Mouse (Mus musculus) neural tube, embryonic 14.5 days (tissue): ENCODE measurements around the gene Dpy19l3. TPM values are rescaled to one million over a fixed set of nuclear protein-coding genes. Genes with fewer than 3 reads are reported as not detected.

Experiments used
- ATAC-seq: fragments of 200-750 bp; cut with Nextera tagmentation; 2 replicates; pipeline ENCODE4 v1.8.0; 2017; ENCODE audit warnings: low read depth, mild to moderate bottlenecking, moderate TSS enrichment, moderate library complexity
- H3K27ac ChIP-seq: fragments of 300-500 bp; sonication (generic); 2 replicates; pipeline ENCODE4 v1.5.1; 2014; ENCODE audit warnings: low read depth, mild to moderate bottlenecking, control low read depth, low read length, moderate library complexity, mixed read lengths
- H3K27me3 ChIP-seq: fragments of 300-500 bp; sonication (generic); 2 replicates; pipeline ENCODE4 v1.6.1; 2014; ENCODE audit warnings: low read length; ENCODE audit not compliant: control insufficient read depth, insufficient read depth
- H3K36me3 ChIP-seq: fragments of 300-500 bp; sonication (generic); 2 replicates; pipeline ENCODE4 v1.6.1; 2014; ENCODE audit warnings: low read length, mixed read lengths; ENCODE audit not compliant: control insufficient read depth, insufficient read depth
- H3K4me1 ChIP-seq: fragments of 300-500 bp; sonication (generic); 2 replicates; pipeline ENCODE4 v1.6.1; 2014; ENCODE audit warnings: low read length; ENCODE audit not compliant: control insufficient read depth, insufficient read depth
- H3K4me2 ChIP-seq: fragments of 300-500 bp; sonication (generic); 2 replicates; pipeline ENCODE4 v1.6.1; 2014; ENCODE audit warnings: mild to moderate bottlenecking, low read depth, low read length, control low read depth
- H3K4me3 ChIP-seq: fragments of 300-500 bp; sonication (generic); 2 replicates; pipeline ENCODE4 v1.5.1; 2014; ENCODE audit warnings: low read depth, low read length, control low read depth, mixed read lengths
- H3K9ac ChIP-seq: fragments of 300-500 bp; sonication (generic); replicated peaks from 2 replicates; pipeline ENCODE4 v1.6.1; 2014; ENCODE audit warnings: low read depth, mild to moderate bottlenecking, control low read depth, low read length, mixed read lengths
- H3K9me3 ChIP-seq: fragments of 300-500 bp; sonication (generic); 2 replicates; pipeline ENCODE4 v1.6.1; 2016; ENCODE audit warnings: low read length; ENCODE audit not compliant: control insufficient read depth
- WGBS: fragments of 180-500 bp; shearing (Covaris S2); extraction: QIAGEN DNeasy Blood & Tissue Kit; methylation state at CpG from one replicate; pipeline ENCODE4 v1.1.7; 2014; 5-methylcytosine and 5-hydroxymethylcytosine counted together
- polyA plus RNA-seq: library from polyadenylated mRNA; unstranded; fragments of >200 nt; fragmentation: Nextera tagmentation; extraction: Ambion mirVana; gene quantifications from 2 replicates; pipeline ENCODE4 v1.2.1, GENCODE M21; 2014

Gene Dpy19l3
- polyA plus RNA-seq, 1 experiment from 2014 or later = 62.2 TPM

- Histone ChIP-seq H3K4me1 (no peaks in the 10 kb centered on the region; the same call in 1 of the 2 replicates), H3K27me3 (no peaks in the 10 kb centered on the region), H3K9me3 (no peaks in the 10 kb centered on the region), H3K36me3 (no peaks in the 10 kb centered on the region), H3K27ac (no peak overlapping the region), H3K4me3 (no peak overlapping the region), H3K4me2 (no peak overlapping the region), H3K9ac (no peak overlapping the region)
- 44% methylated on average over 14 of the region's 14 CpGs for WGBS
- ATAC-seq = no peak
These were observed 2.5 kb upstream of the Dpy19l3 start for GRCm38 (mm10) chr7:35756510-35757440.

- Histone ChIP-seq H3K4me2 (peak overlapping the region; percentile 98), H3K36me3 (peaks cover under 1% of the 10 kb centered on the region; the same call in 1 of the 2 replicates), H3K4me1 (no peaks in the 10 kb centered on the region; the same call in 1 of the 2 replicates), H3K4me3 (peak overlapping the region; percentile 65), H3K9ac (peak overlapping the region; percentile 69), H3K27ac (peak overlapping the region; percentile 23), H3K27me3 (no peaks in the 10 kb centered on the region), H3K9me3 (no peaks in the 10 kb centered on the region)
- no peak for ATAC-seq
- WGBS = 72% methylated on average over 4 of the region's 4 CpGs
These were observed 573 bp upstream of the Dpy19l3 start for GRCm38 (mm10) chr7:35754886-35755168.

- H3K9ac ChIP-seq = peak overlapping the region; percentile 69
- H3K27me3 ChIP-seq = no peaks in the 10 kb centered on the region
- no peak overlapping the region for H3K27ac ChIP-seq
- H3K4me3 ChIP-seq = peak overlapping the region; percentile 65
- no peaks in the 10 kb centered on the region; the same call in 1 of the 2 replicates for H3K4me1 ChIP-seq
- WGBS = 7% methylated on average over 15 of the region's 15 CpGs
- H3K36me3 ChIP-seq = peaks cover 12% of the 10 kb centered on the region
- H3K9me3 ChIP-seq = no peaks in the 10 kb centered on the region
- peak overlapping the region; percentile 98 for H3K4me2 ChIP-seq
- ATAC-seq = peak; percentile 29; the same call in 1 of the 2 replicates
These were observed 778 bp downstream of the Dpy19l3 start for GRCm38 (mm10) chr7:35753319-35754032.

- ATAC-seq = no peak
These were observed 3.4 kb downstream of the Dpy19l3 start for GRCm38 (mm10) chr7:35750873-35751272.

GRCm38 (mm10) chr7:35747397-35747964 is 6.8 kb downstream of the Dpy19l3 start:
- Histone ChIP-seq H3K4me3 (no peak overlapping the region), H3K4me2 (no peak overlapping the region), H3K36me3 (peaks cover 26% of the 10 kb centered on the region), H3K27me3 (no peaks in the 10 kb centered on the region), H3K27ac (no peak overlapping the region), H3K9ac (no peak overlapping the region), H3K9me3 (no peaks in the 10 kb centered on the region), H3K4me1 (no peaks in the 10 kb centered on the region)
- no peak for ATAC-seq
- 66% methylated on average over 14 of the region's 14 CpGs for WGBS

More at GRCm38 (mm10) chr7:35750873-35751272, 3.4 kb downstream of the Dpy19l3 start:
- Histone ChIP-seq H3K9ac (no peak overlapping the region), H3K4me3 (no peak overlapping the region), H3K36me3 (peaks cover 26% of the 10 kb centered on the region), H3K4me1 (no peaks in the 10 kb centered on the region; the same call in 1 of the 2 replicates), H3K4me2 (no peak overlapping the region), H3K9me3 (no peaks in the 10 kb centered on the region), H3K27ac (no peak overlapping the region), H3K27me3 (no peaks in the 10 kb centered on the region)
- 96% methylated on average over 9 of the region's 9 CpGs for WGBS

GRCm38 (mm10) chr7:35746686-35747396 is 7.4 kb downstream of the Dpy19l3 start:
- ATAC-seq = no peak
- H3K36me3 ChIP-seq = peaks cover 26% of the 10 kb centered on the region
- no peaks in the 10 kb centered on the region for H3K9me3 ChIP-seq
- H3K27ac ChIP-seq = no peak overlapping the region
- 86% methylated on average over 12 of the region's 12 CpGs for WGBS
- no peak overlapping the region for H3K9ac ChIP-seq
- no peaks in the 10 kb centered on the region for H3K4me1 ChIP-seq
- no peak overlapping the region for H3K4me3 ChIP-seq
- no peak overlapping the region for H3K4me2 ChIP-seq
- H3K27me3 ChIP-seq = no peaks in the 10 kb centered on the region

GRCm38 (mm10) chr7:35745281-35745702 is 9.0 kb downstream of the Dpy19l3 start:
- H3K9ac ChIP-seq = no peak overlapping the region
- no peaks in the 10 kb centered on the region for H3K4me1 ChIP-seq
- 81% methylated on average over 6 of the region's 6 CpGs for WGBS
- H3K4me2 ChIP-seq = no peak overlapping the region
- no peak overlapping the region for H3K27ac ChIP-seq
- no peak for ATAC-seq
- no peak overlapping the region for H3K4me3 ChIP-seq
- H3K36me3 ChIP-seq = peaks cover 26% of the 10 kb centered on the region
- H3K27me3 ChIP-seq = no peaks in the 10 kb centered on the region
- H3K9me3 ChIP-seq = no peaks in the 10 kb centered on the region

GRCm38 (mm10) chr7:35744771-35745170 is 9.5 kb downstream of the Dpy19l3 start:
- H3K4me2 ChIP-seq = no peak overlapping the region
- WGBS = 95% methylated on average over 9 of the region's 9 CpGs
- ATAC-seq = no peak
- peaks cover 26% of the 10 kb centered on the region for H3K36me3 ChIP-seq
- no peak overlapping the region for H3K4me3 ChIP-seq
- no peak overlapping the region for H3K9ac ChIP-seq
- H3K27me3 ChIP-seq = no peaks in the 10 kb centered on the region
- H3K9me3 ChIP-seq = no peaks in the 10 kb centered on the region
- no peak overlapping the region for H3K27ac ChIP-seq
- H3K4me1 ChIP-seq = no peaks in the 10 kb centered on the region
